Mouse (Mus musculus): Measurements from ENCODE around the gene Prn.

Prn gene

GRCm38 (mm10) chr2:131948156-131948555 is 38.4 kb downstream of the Prn start:
- DNase-seq (ENCODE audit: low read depth in 1 of 2, low spot score in 2 of 2): no peak

DNA sequence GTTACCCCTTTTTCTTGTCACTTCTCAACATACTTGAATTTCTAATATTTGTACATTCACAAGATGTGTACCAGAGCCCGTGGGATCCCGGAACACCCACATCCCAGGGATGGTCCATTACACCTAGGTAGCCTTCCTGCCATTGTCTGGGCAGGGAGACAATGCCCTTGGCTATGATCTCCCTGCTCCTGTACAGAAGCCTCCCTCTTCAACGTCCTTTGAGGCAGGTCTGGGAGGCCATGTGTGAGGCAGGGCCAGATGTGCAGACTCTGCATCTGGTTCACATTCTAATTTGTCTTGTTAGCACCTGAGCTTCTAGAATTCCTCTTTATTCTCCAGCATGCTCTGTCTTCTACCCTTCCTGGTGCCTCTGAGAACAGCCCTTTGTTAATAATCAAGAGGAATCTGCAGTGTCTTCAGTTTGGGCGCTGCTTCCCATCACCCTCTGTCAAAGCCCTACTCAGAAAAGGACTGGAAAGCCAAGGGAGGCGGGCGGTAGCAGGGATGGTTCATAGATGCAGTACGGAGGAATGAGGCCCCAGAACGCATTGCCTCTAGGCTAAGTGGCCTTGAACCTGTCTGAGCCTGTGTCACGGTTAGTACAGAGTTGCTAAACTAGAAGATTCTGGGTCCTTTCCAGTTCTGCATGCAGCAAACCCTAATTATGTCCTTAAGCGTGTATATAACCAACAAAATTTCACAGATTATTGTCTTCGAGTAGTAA is 39.3 kb downstream of the Prn start:
- no peak for DNase-seq (ENCODE audit: low read depth in 1 of 2, low spot score in 2 of 2)

GRCm38 (mm10) chr2:131949767-131950597 is 40.2 kb downstream of the Prn start:
- DNase-seq (ENCODE audit: low read depth in 1 of 2, low spot score in 2 of 2): no peak

- DNase-seq (ENCODE audit: low read depth in 1 of 2, low spot score in 2 of 2): no peak
These were observed 40.9 kb downstream of the Prn start, which contains the start of gene Prnd for GRCm38 (mm10) chr2:131950598-131951095. Prnd (plus strand) TSS chr2:131950861.

DNA sequence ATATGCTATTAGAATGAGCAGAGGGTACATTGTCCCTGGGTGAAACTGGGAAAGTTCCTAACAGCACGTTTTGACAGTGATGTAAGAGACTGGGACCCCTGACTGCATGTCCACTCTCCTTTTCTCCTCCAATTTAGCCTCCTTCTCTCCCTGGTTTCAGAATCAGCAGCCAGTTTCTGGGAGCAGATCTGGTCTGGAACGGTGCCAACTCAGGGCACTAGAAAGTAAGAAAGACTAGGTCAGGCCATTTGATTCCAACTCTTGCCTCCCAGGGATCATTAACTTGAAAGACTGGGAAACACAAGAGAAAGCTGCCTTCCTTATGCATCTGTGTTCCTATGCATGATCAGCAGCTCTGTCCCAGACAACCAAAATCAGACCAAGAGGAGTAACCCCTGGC is 42.7 kb downstream of the Prn start:
- no peak for DNase-seq (ENCODE audit: low read depth in 1 of 2, low spot score in 2 of 2)

- no peak for DNase-seq (ENCODE audit: low read depth in 1 of 2, low spot score in 2 of 2)
These were observed 43.3 kb downstream of the Prn start for GRCm38 (mm10) chr2:131952961-131953538.

GRCm38 (mm10) chr2:131953711-131954110 is 44.0 kb downstream of the Prn start:
- DNase-seq (ENCODE audit: low read depth in 1 of 2, low spot score in 2 of 2): no peak

DNA sequence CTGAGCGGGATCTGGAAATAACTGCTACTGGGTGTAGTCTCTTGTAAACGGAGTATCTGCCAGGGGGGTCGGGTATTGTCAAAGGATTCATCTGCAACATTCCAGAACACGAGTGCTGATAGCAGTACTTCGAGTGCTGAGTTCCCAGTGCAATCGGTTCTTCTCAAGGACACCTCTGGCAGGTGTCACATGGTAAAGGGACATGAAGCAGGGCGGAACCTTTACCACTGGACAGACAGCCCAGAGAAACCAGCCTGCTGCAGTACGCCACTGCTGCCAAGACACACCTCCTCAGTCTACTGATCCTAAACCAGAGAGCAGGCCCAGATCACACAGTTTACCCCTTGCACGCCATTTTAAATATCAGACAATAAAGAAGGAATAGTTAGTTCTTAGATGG is 45.1 kb downstream of the Prn start:
- DNase-seq (ENCODE audit: low read depth in 1 of 2, low spot score in 2 of 2): no peak

DNA sequence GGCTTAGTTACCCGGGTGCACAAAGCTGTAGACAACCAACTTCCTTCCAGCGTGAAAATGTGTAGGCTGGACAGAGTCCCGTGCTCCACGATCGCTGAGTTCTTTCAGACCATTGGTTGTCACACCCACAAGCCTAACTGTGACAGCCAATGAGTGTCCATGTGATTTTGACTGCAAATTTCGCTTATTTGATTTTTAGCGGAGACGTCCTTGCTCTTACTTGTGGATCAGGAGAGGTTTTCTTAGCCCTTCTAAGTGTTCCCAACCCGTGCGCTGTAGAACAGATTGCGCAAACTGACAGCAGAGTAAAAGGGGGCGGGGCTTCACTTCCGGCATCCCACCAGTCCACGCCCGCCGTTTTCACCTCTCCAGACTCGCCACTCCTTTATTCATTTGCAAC is 45.5 kb downstream of the Prn start:
- no peak for DNase-seq (ENCODE audit: low read depth in 1 of 2, low spot score in 2 of 2)

GRCm38 (mm10) chr2:131956336-131957256 is 46.8 kb downstream of the Prn start:
- no peak for DNase-seq (ENCODE audit: low read depth in 1 of 2, low spot score in 2 of 2)

DNA sequence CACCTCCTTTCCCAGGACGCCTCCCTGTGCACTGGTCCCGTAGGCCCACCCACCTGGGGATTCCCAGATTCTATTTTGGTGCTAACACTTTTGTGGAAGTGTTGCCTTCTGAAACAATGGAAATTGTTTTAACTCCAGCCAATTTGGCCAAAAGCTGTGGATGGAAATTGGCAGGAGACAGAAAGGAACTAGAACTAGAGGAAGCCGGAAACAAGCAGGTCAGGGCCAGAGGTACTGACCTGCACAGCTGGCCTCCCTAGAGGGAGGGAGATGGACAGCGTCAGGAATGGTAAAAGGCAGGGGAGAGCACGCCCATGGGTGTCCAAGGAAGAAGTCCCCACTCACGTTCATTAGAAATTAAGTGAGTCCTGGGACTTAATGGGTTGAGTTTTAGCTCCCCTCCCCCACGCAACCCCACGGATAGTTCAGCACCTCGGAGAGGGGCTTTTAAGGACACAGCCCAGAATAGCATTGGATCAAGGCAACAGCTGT is 48.0 kb downstream of the Prn start:
- no peak for DNase-seq (ENCODE audit: low read depth in 1 of 2, low spot score in 2 of 2)

GRCm38 (mm10) chr2:131961671-131962070 is 51.9 kb downstream of the Prn start:
- DNase-seq (ENCODE audit: low read depth in 1 of 2, low spot score in 2 of 2): no peak

- no peak for DNase-seq (ENCODE audit: low read depth in 1 of 2, low spot score in 2 of 2)
These were observed 60.8 kb downstream of the Prn start for GRCm38 (mm10) chr2:131970597-131970996.

DNA sequence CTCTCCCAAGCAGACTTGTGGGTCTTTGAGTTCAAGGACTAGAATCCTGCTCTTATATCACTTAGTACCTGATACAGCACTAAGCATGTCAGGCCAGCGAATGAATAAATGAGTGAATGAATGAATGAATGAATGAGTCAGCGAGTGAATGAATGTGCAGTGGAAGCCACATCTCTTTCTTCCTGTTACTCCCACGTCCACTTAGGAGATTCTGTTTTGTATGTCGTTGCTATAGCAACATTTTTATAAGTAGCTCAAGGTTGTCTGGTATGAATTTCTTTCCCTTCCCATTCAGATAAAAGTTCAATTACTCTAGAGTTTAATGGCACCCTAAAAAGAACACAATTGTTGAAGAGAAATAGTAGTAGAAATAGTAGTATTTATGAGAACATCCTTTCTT is 61.3 kb downstream of the Prn start:
- DNase-seq (ENCODE audit: low read depth in 1 of 2, low spot score in 2 of 2): no peak

DNA sequence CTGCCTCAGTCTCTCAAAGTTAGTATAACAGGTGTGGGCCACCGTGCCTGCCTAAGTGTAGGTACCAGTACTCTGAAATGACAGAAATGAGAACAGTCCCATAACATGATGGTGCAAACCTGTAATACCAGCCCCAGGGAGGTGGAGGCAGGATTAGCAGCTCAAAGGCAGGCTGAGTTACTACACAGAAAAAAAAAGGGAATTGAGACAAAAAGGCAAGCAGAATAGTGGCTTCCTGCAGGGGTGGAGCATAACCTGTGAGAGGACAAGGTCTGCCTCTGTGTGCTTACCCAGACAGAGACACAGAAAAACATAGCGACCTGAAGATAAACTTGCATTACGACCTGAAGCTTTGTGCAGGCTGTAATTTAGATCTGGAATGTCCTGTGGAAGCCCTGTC is 66.9 kb downstream of the Prn start:
- no peak for DNase-seq (ENCODE audit: low read depth in 1 of 2, low spot score in 2 of 2)

- no peak for DNase-seq (ENCODE audit: low read depth in 1 of 2, low spot score in 2 of 2)
These were observed 71.1 kb downstream of the Prn start for GRCm38 (mm10) chr2:131980866-131981265.

DNA sequence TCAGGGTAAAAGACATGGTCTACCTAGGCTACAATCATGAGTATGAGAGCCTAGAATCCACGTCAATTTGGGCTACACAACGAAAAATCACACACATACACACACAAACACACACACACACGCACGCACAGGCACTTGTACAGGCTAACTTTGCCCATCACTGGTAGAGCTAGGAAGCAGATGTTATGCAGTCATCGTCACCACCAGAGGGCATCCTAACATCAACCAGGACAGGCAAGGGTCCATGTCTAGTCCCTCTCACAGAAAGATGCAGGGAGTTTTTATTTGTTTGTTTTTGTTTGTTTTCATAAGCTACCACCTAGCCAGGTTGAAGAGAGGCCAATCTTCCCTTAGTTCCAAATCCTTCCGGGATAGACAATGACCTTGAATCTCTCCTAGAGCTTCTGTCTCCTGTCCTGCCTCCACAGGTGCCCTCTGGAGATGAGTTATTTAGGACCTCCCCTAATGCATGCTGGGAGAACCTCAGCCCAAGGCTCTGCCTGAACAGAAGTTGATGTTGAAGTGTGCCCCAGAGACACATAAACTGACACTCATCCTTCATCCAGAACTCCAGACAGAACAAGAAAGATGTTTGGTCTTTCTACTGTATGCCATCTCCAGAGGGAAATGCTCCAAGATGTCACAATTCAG is 72.9 kb downstream of the Prn start:
- DNase-seq (ENCODE audit: low read depth in 1 of 2, low spot score in 2 of 2): peak in 1 of 2 experiments; percentile 23

DNA sequence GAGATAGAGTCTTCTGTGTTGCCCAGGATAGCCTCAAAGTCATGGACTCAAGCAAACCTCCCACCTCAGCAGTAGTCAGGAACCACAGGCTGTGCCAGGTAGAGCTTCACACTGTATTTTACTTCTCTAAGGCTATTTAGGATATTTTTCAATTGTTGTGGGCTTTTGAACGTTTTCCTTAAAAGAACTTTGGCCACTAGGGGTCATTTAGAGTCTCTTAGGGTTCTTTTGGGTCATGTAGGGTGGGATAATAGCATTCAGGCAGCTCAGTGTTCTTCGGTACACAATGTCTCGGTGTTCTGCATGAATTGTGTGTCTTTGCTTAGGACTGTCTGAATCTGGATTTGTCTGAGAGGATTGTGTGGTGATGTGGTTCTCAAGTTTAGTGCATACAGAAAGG is 78.2 kb downstream of the Prn start:
- DNase-seq (ENCODE audit: low read depth in 1 of 2, low spot score in 2 of 2): no peak

DNA sequence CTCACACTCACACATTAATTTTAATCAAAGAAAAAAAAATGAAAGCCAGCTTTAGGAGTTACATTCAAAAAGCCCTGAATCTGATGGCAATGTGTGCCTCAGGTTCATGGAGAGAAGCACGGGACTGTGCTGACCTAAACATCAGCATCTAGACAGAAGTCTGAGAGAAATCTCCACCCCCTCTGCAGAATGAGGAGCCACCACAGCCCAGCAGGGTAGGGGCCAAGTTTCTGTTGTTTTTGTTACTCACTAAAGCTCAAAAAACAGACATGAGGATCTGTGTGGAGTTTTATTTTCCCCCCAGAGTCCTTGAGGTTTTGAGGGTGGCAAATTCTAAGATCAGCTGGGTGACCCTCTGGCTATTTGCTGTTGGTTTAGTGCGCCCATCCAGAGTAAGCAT is 78.8 kb downstream of the Prn start:
- no peak for DNase-seq (ENCODE audit: low read depth in 1 of 2, low spot score in 2 of 2)

DNA sequence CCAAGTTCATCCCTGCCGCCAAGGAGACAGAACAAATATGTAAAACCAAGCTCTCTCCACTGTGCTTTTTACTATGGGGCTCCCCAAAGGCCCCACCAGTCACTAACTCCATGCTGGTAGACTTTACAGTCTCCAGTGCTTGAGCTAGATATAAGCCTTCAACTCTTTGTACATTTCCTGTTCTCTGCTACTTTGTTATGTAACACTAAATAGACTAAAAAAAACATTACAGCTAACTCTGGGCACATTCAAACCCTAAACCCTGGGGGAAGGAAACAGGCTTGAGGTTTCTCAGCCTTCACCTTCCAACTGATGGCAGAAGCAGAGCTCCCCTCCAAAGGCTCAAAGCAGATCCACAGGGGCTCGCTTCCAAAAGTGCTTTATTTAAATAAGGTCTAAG is 82.7 kb downstream of the Prn start:
- no peak for DNase-seq (ENCODE audit: low read depth in 1 of 2, low spot score in 2 of 2)
